Mouse (Mus musculus) kidney, adult 11 months (tissue): ENCODE data around the gene H60c.
"Not testable (repeated sequence)": the region's sequence is repeated elsewhere in the genome, so short reads cannot be mapped to it uniquely, and the experiment has no call there.

Experiments
- DNase-seq: peaks from one replicate; pipeline ENCODE4 v3.0.0; 2022

H60c gene

DNA sequence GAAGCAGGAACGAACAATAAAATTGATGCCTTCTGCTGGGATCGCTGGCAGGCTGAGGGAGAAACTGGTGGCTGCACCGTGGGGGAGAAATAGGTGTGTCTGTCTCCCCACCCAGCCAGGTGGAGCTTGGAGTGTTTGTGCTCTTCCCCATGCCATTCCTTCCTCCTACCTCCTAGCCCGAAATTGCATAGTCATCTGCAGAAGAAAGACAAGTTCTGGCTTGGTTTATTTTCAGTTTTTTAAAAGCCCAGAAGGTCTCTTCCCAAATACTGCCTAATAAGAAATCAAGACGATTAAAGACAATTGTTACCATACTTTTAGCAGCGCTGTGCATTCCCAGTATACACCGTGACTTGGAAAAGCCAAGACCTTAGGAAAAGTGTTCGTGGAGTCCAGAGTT lies at the start of gene H60c:
TSS of gene H60c (minus strand) at position 101 of the 400 bp plus-strand sequence.
- DNase-seq: no peak

DNA sequence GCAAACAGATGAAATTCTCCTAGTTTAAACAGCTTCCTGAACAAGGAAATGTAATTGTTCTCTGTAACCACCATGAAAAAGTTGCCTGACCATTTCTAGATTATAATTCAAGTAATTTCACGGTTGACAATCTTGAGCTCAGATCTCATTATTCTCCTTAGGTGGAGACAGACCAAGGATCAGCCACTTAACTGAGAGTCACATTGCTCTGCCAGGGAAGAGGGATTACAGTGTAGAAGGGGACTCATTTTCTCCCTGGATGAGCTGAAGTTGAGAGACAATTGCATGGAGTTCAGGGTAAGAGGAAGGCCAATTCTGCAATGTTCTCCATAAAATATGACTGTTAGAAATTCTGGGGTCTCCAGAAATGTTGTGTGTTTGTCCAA lies 41.2 kb upstream of the H60c start:
- no peak for DNase-seq

DNA sequence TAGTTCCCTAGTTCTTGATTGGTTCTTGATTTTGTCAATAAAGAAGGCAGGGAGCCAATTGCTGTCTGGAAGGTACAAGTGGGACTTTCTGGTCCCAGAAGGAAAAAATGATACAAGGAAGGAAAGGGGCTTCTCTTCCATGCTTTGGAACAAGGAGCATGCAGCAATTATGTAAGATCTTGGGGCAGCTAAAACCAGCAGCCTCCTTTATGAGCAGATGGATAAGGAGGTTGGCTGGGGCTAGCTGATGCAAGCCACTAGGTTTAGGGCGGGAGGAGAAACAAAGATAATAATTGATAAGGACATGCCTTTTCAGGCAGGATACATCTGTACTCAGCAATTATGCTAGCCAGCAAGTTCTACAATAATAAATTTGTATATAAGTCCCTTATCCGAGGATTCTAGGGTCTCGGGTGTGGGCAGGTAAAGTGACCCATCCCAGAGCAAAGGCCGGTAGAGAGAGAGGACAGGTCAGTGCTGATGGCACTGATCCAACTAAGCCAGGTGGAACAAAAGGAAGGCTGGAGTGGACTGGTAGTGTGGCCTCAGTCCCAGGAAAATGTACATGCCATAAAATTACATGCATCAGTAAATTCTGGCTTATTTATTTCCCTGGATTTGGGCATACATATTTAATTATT lies 40.7 kb upstream of the H60c start:
- peak; percentile 25 for DNase-seq

DNA sequence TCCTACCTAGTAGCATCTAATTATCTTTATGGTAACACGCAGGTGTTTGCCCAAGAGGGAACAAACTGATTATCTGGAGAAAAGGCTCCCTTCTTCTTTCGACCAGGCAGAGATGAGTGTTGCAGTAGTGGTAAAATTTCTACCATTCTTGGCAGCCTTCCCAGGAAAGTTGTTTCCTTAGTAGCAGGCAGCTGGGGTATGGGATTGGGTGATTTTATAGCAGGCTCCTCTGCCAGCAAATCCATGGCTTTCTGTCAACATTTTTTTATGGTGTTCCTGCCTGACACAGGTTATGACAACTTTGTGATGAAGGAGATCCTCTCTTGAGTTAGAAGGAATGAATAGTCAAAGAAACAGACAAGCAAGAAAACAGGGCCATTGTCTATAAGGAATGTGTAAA lies 40.2 kb upstream of the H60c start:
- peak; percentile 29 for DNase-seq

DNA sequence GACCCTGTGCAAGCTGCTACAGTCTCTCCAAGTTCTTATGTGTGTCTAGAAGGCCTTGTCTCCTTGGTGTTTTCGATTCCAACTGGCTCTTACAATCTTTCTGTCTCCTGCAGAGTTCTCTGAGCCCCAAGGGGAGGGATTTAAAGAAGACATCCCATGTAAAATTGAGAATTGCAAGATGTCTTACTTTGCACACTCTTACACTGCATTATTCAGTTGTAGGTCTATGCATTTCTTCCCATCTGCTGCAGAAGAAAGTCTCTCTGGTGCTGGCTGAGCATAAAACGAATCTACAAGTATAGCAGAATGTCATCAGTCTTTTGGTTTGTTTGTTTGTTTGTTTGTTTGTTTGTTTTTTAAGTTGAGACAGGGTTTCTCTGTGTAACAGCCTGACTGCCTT lies 26.4 kb upstream of the H60c start:
- no peak for DNase-seq

DNA sequence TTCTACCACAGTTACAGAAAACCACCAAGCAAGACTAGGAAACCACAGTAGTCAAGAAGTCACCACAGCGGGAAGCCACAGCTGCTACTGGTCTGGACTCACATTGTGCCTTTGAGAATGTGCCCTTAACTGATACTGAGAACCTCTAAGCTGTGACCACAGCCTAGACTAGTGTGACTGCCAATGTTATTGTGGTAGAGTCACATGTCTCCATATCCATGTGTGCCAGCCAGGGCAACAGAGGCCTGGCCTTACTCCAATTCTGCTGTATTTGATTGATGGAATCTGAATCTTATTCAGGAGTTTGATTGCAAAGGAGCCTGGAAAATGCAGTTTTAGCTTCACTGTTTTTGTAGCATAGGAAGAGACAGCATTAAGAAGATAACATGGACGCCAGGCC lies 13.5 kb upstream of the H60c start:
- DNase-seq: peak; percentile 5

DNA sequence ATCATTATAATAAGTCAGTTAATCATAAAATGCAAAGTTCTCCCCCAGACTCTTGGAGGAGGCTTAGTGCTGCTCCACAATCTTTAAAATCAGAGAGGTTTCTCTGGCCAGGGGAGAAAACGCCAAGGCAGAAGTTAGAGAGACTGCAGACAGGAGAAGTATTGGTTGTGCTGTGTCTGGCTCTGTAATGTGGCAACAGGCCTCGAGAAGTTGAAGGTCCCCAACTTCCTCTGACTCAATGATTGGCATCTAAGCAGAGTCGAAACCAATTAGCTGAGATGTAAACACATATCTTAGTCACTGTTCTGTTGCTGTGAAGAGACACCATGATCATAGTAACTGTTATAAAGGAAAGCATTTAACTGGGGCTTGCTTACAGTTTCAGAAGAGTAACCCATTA lies 6.5 kb upstream of the H60c start:
- no peak for DNase-seq

DNA sequence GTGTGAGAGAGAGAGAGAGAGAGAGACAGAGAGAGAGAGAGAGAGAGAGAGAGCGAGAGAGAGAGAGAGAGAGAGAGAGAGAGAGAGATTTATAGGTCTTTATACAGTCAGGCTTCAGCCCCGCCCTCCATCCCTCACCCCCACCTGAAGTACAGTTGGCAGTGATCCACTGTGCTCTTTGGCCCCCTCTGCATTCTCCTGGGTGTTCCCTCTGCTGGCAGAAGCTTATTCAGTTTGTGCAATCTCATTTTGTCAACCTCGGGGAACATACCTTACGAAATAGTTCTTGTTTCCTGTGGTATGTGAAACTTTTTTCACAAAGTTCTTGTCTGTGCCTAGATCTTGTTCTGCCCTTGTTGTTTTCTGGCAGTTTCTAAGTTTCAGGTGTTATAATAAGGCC lies 3.5 kb upstream of the H60c start:
- peak; percentile 11 for DNase-seq

DNA sequence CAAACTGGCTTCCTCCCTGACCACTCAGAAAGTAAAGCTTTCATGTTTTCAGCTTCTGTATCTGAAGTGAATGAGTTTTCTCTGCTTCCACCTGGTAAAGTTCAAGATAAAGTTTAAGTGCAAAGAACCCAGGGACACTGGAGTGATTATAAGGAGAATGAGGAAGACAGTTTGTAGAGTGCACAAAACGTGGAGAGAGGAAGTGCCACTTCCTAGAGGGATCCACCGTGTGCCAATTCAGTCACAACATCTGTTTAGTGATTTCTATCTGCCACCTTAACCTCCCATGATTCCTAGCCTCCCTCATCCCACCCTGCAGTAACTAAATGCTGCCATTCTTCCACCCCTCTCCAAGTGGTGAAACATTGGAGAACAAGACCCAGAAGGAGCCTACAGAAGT lies 842 bp downstream of the H60c start:
- DNase-seq: no peak

DNA sequence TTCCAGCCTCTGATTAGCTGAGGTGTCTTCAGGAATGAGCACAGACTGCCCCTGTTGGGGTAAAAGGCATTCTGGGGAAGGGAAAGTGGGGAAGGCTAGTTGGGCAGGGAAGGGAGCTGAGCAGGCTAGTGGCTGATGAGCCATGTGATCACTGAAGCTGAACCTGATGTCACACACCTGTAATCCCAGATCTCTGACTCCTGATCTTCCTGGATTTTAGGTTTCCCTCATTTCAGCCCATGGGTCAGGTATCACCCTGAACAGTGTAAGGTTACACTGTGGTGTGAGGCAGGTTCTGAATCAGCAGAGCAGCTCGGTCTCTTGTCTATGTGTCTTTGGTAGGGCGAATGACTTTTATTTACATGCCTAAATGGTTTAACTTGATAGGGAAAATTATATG lies 4.8 kb downstream of the H60c start:
- DNase-seq: no peak

DNA sequence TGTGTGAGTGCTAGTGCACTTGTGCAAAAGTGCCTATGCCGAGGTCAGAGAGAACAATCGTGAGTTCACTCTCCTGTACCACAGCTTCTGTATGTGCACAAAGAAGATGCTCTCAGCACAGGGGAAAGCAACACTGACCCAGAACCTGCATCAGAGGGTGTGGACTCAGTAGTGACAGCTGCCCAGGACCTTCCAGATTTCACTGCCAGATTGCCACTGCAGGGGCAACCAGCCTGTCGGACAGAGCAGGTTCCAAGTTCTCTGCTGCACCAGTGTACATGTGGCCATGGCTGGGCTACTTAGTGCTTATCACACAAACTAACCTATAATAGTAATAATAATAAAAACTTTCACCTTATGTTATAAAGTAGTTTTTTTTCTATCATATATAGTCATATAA lies 10.2 kb downstream of the H60c start:
- DNase-seq: no peak

DNA sequence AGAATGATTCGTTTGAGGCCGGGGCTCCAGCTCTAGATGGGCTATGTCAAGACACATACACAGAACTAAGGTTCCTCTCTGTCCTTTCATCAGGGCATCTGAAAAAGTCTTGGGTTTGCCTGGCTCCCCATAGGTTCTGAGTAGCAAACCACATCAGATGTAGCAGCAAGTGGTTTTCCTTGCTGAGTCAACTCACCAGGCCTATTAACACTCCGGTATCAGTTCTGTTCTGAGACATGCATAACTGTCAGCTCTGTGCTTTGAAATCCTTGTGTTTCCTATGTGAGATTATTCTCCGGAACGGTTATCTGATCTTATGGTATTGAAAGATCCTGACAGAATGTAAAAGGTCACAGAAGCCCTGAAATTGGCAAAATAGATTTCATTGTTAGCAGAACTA lies 29.1 kb downstream of the H60c start:
- DNase-seq: not testable (repeated sequence)

DNA sequence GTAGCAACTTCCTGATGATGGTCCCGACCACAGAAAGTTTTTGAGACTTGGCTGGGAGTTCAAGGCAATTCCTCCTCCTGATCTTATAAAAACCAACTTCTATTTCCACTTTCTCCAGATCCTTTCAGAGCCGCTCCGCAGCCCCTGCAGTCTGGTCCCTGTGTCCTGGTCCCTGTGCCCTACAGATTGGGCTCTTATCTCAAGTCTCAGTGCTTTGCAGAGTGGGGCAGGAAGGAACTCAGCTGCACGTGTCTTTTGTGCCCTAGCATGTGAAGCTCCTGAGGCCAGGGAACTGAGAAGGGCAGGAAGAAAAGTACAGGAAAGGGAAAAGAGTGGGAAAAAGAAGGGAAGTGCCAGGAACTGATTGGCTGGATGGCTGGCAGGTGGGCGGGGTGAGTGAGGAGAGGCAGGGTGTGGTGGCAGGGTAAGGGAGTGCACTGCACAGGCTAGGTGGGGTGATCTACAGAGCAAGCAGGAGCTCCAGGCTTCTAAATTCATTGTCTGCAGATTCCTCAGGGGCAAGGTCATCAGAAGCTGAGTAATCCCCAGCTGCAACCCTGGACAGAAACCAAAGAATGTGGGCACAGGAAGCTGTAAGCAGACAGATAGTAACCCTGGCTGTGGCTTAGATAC lies 30.8 kb downstream of the H60c start:
- peak; percentile 3 for DNase-seq

DNA sequence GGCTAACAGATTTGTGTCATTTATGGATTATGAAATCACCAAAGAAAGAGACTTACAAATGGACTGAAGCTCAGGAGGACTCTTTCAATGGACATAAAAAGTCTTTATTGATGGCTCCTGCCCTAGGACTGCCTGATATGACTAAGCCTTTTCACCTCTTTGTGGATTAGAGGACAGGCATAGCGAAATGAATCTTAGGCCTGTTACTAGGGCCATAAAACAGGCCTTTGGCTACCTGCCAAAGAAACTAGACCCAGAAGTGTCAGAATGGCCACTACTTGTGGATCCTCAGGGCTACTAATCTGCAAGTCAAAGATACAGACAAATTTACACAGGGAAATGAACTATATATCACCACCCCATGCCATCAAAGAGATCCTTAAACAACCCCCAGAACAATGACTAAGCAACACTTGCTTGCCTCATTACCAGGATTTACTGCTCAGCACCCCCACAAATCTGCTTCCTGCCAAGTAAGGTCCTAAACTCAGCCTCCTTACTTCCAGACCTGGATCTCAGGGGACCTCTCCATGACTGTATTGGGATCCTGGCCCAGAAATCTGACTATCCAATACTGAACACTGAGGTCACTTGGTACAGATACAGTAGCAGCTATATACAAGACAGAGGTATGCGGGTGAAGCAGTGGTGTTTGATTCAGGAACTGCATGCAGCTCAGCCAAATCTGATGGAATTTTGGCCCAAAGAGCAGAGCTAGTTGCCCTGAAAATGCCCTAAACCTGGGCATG lies 39.0 kb downstream of the H60c start:
- no peak for DNase-seq
